ENCODE assay signal across 10 mouse cellular contexts in the genomic region with DNA sequence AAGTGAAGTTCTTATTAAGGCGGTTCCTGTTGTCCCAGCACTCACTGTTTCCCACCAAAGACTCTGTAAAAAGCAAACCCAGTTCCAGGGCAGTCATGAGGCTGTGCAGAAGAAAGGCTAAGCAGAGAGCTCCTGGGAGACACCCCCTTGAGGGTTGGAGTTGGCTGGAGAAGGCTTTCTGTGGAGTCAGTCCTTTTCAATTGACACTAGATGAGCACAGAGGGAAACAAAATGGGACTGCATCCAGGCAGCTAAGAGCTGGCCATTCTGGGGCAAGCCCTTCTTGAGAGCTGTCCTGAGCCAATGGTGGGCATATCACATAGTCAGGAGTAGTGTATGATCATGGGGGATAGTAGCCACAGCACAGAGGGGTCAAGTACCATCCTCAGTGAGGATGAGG. TPM values are rescaled to one million over a fixed set of nuclear protein-coding genes. Genes with fewer than 3 reads are reported as not detected.
DNase-seq lines count a peak whose midpoint lies in the region.
"Had no signal": no experiment of that assay in that cellular context is flagged by ENCODE, and none has a peak within 500 bp of the region (broad histone marks: within the 10 kb centered on the region; RNA-seq: fewer than 3 reads in every experiment).

No protein-coding gene starts in this region.

- intact Hi-C loops in heart, postnatal 25 days (cut with DNase I) = no loop called here
- intact Hi-C loops in left cerebral cortex, postnatal 4 days (cut with DNase I) = no loop called here
- intact Hi-C loops in left cerebral cortex, postnatal 36 days (cut with DNase I) = no loop called here
- intact Hi-C loops in gastrocnemius, postnatal 36 days (cut with DNase I) = loop anchor here (2.0 kb wide), 1 partner anchor 43 kb away; no protein-coding TSS in a partner anchor

- peak; percentile 57 to 70 for DNase-seq in heart, adult 18-20 months
- no peak for DNase-seq in heart, postnatal 25 days (ENCODE audit: low spot score)
- DNase-seq in left cerebral cortex, postnatal 4 days = peak; percentile 69
- no peak for DNase-seq in left cerebral cortex, postnatal 36 days (ENCODE audit: low spot score in 2 of 2)
- DNase-seq in cerebellum, adult 9-11 months = peak; percentile 31
- peak; percentile 51 to 66 for DNase-seq in gastrocnemius, postnatal 36 days
- DNase-seq in kidney, postnatal 25 days = no peak
- DNase-seq: adrenal gland, postnatal 25 days; lung, postnatal 36 days; thymus, postnatal 14 days had no signal

RNA-seq across cellular contexts. Expression of a gene that starts 44.3 kb away (rescaled TPM):
- 1 to 10 TPM; 5.6 to 6.4 TPM for total RNA-seq in heart, adult 18-20 months (2021)
- total RNA-seq in heart, postnatal 25 days (2021) = 1 to 10 TPM; 6.1 to 6.6 TPM
- total RNA-seq in left cerebral cortex, postnatal 4 days (2021) = 1 to 10 TPM; 4.1 to 4.5 TPM
- total RNA-seq in left cerebral cortex, postnatal 36 days (2021) = 1 to 10 TPM; 4.7 to 5.9 TPM
- total RNA-seq in gastrocnemius, postnatal 36 days (2021) = 1 to 10 TPM; 4.7 to 5.6 TPM

RNA-seq across cellular contexts. Expression of a gene that starts 44.7 kb away (rescaled TPM):
- total RNA-seq in heart, adult 18-20 months (2021) = 100 to 1,000 TPM; 219 to 241 TPM
- 100 to 1,000 TPM; 235 to 244 TPM for total RNA-seq in heart, postnatal 25 days (2021)
- 10 to 100 TPM; 32.5 to 40.5 TPM for total RNA-seq in left cerebral cortex, postnatal 4 days (2021)
- total RNA-seq in left cerebral cortex, postnatal 36 days (2021) = 10 to 100 TPM; 52.5 to 53.8 TPM
- total RNA-seq in gastrocnemius, postnatal 36 days (2021) = 1,000 to 10,000 TPM; 1,192 to 1,262 TPM

Comparison
In these comparisons a context has a peak if more than half of its experiments do, and no peak if none do; other contexts are left out.
1. DNase-seq: peak in heart, adult 18-20 months (2 of 2), left cerebral cortex, postnatal 4 days (single experiment), cerebellum, adult 9-11 months (single experiment) and gastrocnemius, postnatal 36 days (2 of 2); none in heart, postnatal 25 days (single experiment), left cerebral cortex, postnatal 36 days (0 of 2) and kidney, postnatal 25 days (0 of 2).
2. RNA of a gene that starts 44.7 kb away (total RNA-seq): 1,192 to 1,262 TPM in gastrocnemius, postnatal 36 days; 235 to 244 TPM in heart, postnatal 25 days, 219 to 241 TPM in heart, adult 18-20 months, 52.5 to 53.8 TPM in left cerebral cortex, postnatal 36 days and 32.5 to 40.5 TPM in left cerebral cortex, postnatal 4 days; every median in the first group is over 4 times any median in the second.